Mouse (Mus musculus): ENCODE results near the gene Krt14.

Krt14 gene

DNA sequence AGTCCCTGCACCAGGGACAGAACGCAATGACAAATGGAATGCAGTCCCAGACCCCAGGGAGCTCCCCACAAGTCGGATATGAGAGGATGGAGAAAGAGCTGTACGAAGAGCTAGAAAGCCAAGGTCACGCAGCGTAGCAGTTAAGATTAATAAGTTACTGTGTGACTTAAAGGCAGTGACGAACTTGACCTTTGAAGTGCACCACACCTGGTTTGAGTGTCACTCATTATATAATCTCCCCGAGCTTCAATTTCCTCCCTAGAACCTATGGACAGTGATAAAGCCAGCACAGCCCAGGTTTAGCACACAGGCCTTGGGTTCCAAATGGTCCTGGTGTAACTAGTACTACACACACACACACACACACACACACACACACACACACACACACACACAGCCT, 43.0 kb downstream of the Krt14 start:
- DNase-seq, result no peak

- DNase-seq, result no peak
Observed at GRCm38 (mm10) chr11:100157908-100158477, 49.4 kb downstream of the Krt14 start.

DNA sequence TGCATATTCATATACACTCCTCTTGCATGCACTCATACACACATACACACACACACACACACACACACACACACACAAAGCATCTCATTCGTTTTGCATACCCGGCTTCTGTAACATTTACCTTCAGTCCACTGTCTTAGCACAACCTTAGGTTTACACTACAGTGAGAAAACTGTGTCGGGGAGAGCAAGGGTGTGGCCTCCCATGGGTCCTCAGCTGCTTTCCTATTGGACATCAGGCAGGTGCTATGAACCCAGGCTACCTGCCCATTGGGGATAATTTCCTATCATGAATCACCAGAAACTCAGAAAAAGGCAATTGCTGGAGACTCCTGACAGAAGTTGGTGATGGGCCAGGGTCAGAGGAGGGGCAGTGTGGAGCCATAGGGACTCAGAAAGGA, 50.0 kb downstream of the Krt14 start:
- no peak for DNase-seq

DNA sequence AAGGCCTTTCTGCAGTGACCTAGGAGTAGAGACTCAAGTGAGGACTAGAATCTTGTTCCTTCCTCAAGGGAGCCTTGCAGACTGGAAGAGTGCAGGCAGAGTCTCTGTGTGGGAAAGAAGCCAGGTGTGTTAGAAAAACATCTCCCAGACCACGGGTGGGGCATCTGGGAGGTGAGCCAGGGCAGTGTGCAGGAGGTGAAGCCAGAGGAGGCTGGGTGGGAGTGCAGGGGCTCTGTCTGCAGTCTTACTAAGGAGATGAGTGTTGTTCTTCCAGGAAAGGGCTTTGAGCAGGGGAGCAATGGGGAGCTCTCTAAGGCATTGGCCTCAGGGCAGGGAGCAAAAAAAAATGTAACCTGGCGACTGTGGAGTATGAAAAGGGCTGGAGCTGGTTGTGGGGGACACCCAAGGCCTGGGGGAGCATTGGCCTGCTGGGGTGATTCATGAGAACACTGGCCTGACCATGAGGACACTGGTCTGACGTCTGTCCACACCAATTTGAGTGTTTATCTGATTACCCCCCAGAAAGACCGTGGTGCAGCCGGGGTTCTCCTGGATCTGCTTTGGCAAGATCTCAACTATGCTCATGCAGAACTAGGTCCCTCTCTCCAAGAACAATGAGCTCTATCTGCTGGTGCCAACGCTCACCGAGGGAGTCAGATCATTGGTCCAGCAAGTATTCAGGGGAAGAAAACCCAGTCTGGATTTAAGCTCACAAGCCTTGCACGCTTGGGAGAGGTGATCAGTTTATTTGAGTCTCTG, 51.7 kb downstream of the Krt14 start:
- no peak for DNase-seq

Data from lung, postnatal 14 days (tissue).